ENCODE assay signal across 11 mouse cellular contexts in the genomic region with DNA sequence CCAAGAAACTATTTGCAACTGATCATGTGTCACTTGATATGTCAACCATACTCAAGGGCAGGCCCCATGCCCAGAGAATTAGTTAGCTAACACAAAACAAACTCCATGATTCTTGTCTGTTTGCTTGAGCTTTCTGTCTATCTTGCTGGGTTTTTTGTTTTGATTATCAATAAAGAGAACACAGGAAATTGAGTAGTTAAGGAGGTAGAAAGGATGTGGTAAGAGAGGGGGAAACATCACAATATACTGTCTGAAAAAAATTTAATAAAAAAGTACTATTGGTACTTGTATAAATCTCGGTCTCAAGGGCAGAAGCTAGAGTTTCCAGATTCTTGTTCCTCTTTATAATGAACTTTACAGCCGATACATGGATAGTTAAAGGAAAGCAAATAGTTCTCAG.
"Had no signal": no experiment of that assay in that cellular context is flagged by ENCODE, and none has a peak within 500 bp of the region (broad histone marks: within the 10 kb centered on the region; RNA-seq: fewer than 3 reads in every experiment).

No protein-coding gene starts in this region.

- H3K27ac ChIP-seq: left cerebral cortex, adult 2 months; limb, embryonic 15.5 days; liver, embryonic 14.5 days; neural tube, embryonic 13.5 days; stomach, embryonic 15.5 days had no signal

- H3K9me3 ChIP-seq: limb, embryonic 15.5 days; neural tube, embryonic 13.5 days; stomach, embryonic 15.5 days had no signal

- DNase-seq: kidney, postnatal 25 days; lung, adult 18-20 months; midbrain, embryonic 14.5 days; right cerebral cortex, postnatal 14 days; thymus, postnatal 36 days had no signal

- H3K4me1 ChIP-seq: limb, embryonic 15.5 days; neural tube, embryonic 13.5 days; stomach, embryonic 15.5 days had no signal

- H3K36me3 ChIP-seq: limb, embryonic 15.5 days; stomach, embryonic 15.5 days had no signal

- H3K4me2 ChIP-seq: limb, embryonic 15.5 days; neural tube, embryonic 13.5 days; stomach, embryonic 15.5 days had no signal

- H3K27me3 ChIP-seq: limb, embryonic 15.5 days; neural tube, embryonic 13.5 days; stomach, embryonic 15.5 days had no signal

- H3K4me3 ChIP-seq: left cerebral cortex, adult 2 months; limb, embryonic 15.5 days; myocyte; neural tube, embryonic 13.5 days; stomach, embryonic 15.5 days had no signal

- H3K9ac ChIP-seq: limb, embryonic 15.5 days; liver, embryonic 14.5 days; neural tube, embryonic 13.5 days; stomach, embryonic 15.5 days had no signal
